Mouse (Mus musculus) stomach, postnatal 0 days (tissue): ENCODE results near the gene Vmn1r29.

ENCODE experiments used
- CTCF ChIP-seq: IDR thresholded peaks from 2 replicates; pipeline ENCODE4 v1.5.1; 2016; ENCODE audit warnings: antibody characterized with exemption, low read depth, mild to moderate bottlenecking, moderate library complexity
- EP300 ChIP-seq: optimal IDR thresholded peaks from 2 replicates; pipeline ENCODE3; 2016; ENCODE audit warnings: antibody characterized with exemption

GRCm38 (mm10) chr6:58292201-58292600 lies 9.1 kb upstream of the Vmn1r29 start:
- TF ChIP-seq CTCF (no peak), EP300 (no peak)
